Mouse (Mus musculus) spleen, adult 2 months (tissue): ENCODE data around the gene Trim65. TPM values are rescaled to one million over a fixed set of nuclear protein-coding genes. Genes with fewer than 3 reads are reported as not detected.

Source experiments
- DNase-seq, 2 experiments: peaks; one replicate each; pipeline versions ENCODE4 v3.0.0 to v3.0.0-alpha.2; 2012 to 2021; ENCODE audit warnings: low spot score in 2 of 2, low read depth in 1 of 2
- H3K27ac ChIP-seq: fragments of 200-500 bp; 2 replicates; pipeline ENCODE4 v1.5.1; 2012; ENCODE audit warnings: low read length, inconsistent platforms; ENCODE audit not compliant: insufficient read depth
- H3K27me3 ChIP-seq: fragments of 200-500 bp; 2 replicates; pipeline ENCODE4 v1.6.1; 2012; ENCODE audit warnings: mild to moderate bottlenecking, moderate library complexity, low read length, inconsistent platforms; ENCODE audit not compliant: control insufficient read depth, insufficient read depth
- H3K36me3 ChIP-seq: fragments of 200-500 bp; 2 replicates; pipeline ENCODE4 v1.6.1; 2012; ENCODE audit warnings: mild to moderate bottlenecking, low read length, inconsistent platforms; ENCODE audit not compliant: control insufficient read depth, insufficient read depth
- H3K4me1 ChIP-seq: fragments of 200-500 bp; 2 replicates; pipeline ENCODE4 v1.6.1; 2011; ENCODE audit warnings: inconsistent platforms; ENCODE audit not compliant: control insufficient read depth, insufficient read depth, insufficient read length
- H3K4me3 ChIP-seq: fragments of 200-500 bp; 2 replicates; pipeline ENCODE4 v1.5.1; 2011; ENCODE audit warnings: mild to moderate bottlenecking, inconsistent platforms; ENCODE audit not compliant: insufficient read depth, insufficient read length; ENCODE audit errors: extremely low read depth
- CTCF ChIP-seq: fragments of 200-500 bp; IDR thresholded peaks from 2 replicates; pipeline ENCODE4 v1.5.1; 2011; ENCODE audit warnings: mild to moderate bottlenecking, inconsistent platforms; ENCODE audit not compliant: insufficient read depth, insufficient read length, insufficient replicate concordance; ENCODE audit errors: extremely low read depth
- POLR2A ChIP-seq: fragments of 200-500 bp; IDR thresholded peaks from 2 replicates; pipeline ENCODE4 v1.6.1; 2011; ENCODE audit warnings: low read depth, low read length, inconsistent platforms
- WGBS: fragments of 180-500 bp; shearing (Covaris S2); methylation state at CpG from one replicate; pipeline ENCODE4 v1.1.7; 2018; 5-methylcytosine and 5-hydroxymethylcytosine counted together
- polyA plus RNA-seq: library from polyadenylated mRNA; depleted of rRNA; stranded (reverse); fragments of >200 nt; gene quantifications from 2 replicates; pipeline ENCODE4 v1.2.3, GENCODE M21; 2012

The Trim65 gene
- polyA plus RNA-seq, 1 experiment = 23.7 TPM

DNA sequence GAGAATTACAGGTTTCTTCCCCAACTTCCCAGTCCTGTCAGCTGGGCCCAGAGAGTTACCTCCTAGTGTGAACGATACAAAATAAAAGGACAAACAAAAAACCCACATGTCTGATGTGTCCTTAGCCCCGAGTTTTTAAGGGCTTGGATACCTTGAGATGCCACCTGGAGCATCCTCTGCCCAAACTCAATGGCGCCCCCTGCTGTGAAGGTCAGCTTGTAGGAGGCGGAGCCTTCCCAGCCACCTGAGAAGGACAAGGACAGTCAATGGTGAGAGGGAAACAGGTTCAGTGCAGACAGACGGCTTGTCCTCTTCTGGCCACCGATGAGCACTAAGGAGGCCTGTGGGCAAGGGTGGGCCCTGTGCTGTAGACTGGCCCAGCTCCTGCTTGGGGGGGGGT is 49.8 kb downstream of the Trim65 start:
- H3K36me3 ChIP-seq = peaks cover 30% of the 10 kb centered on the region
- DNase-seq = peak in 1 of 2 experiments; percentile 76

DNA sequence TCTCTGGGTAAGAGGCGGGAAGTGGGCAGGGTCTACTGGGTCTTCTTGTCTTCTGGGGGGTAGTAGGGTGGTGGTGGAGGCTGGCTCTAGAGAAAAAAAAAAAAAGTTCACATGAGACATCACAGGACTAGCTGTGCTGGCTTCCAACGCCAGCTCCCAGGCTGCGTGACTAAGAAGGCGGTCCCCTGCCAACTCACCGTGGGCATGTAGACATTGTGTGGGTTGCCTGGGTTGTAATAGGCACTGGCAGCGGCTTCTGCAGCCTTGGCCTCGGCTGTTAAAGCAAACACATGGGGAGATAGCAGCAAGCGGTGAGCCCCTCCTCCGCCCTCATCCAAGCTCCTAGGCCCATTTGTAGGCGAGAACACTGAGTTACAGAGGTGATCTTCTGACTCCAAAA is 51.4 kb downstream of the Trim65 start:
- no peak for DNase-seq
- Histone ChIP-seq H3K4me1 (peaks cover 10% of the 10 kb centered on the region; the same call in 1 of the 2 replicates), H3K4me3 (no peak overlapping the region), H3K27ac (no peak overlapping the region), H3K36me3 (peaks cover 30% of the 10 kb centered on the region), H3K27me3 (no peaks in the 10 kb centered on the region)
- no peak for TF ChIP-seq POLR2A
- TF ChIP-seq CTCF = no peak
- 84% methylated on average over 10 of the region's 10 CpGs for WGBS

More for the DNA sequence above, 49.8 kb downstream of the Trim65 start:
- TF ChIP-seq CTCF = peak; percentile 68; the same call in 1 of the 2 replicates
- TF ChIP-seq POLR2A = no peak
- peaks cover 13% of the 10 kb centered on the region; the same call in 1 of the 2 replicates for H3K4me1 ChIP-seq
- no peak overlapping the region for H3K27ac ChIP-seq
- WGBS = 77% methylated on average over 6 of the region's 6 CpGs
- no peak overlapping the region for H3K4me3 ChIP-seq
- H3K27me3 ChIP-seq = no peaks in the 10 kb centered on the region

DNA sequence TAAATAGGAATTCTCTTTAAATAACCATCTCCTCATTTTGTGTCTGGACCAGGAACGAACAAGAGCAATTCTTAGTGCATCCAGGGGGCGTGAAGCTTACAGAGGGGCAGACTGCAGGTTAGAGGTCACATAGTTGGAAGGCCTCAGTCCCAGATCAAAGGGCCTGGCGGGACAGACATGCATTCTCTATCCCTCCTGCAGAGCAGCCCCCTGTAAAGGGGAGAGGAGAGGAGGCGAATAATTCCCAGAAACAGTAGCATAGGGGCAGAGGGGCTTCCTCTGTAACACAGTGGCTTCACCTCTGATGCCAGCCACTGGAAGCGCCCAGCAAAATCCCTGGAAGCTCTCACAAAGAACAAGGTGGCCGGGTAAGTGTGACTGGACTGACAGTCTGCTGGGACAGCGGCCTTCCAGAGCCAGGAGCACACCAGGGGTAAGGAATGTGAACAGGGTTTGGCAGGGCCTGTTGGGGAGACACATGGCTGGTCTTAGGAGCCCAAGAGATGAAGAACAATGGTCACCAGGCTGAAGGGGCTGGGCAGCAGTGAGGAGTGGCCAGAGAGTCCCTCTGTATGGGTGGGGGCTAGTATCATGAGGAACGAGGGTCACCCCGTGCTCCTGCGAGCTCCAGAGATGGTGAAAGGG is 52.1 kb downstream of the Trim65 start:
- H3K4me3 ChIP-seq = no peak overlapping the region
- peaks cover 34% of the 10 kb centered on the region for H3K36me3 ChIP-seq
- peak overlapping the region; percentile 75 for H3K27ac ChIP-seq
- 73% methylated on average over 10 of the region's 10 CpGs for WGBS
- no peak for DNase-seq
- H3K27me3 ChIP-seq = no peaks in the 10 kb centered on the region
- H3K4me1 ChIP-seq = peaks cover 10% of the 10 kb centered on the region; the same call in 1 of the 2 replicates
- TF ChIP-seq CTCF (no peak), POLR2A (no peak)

DNA sequence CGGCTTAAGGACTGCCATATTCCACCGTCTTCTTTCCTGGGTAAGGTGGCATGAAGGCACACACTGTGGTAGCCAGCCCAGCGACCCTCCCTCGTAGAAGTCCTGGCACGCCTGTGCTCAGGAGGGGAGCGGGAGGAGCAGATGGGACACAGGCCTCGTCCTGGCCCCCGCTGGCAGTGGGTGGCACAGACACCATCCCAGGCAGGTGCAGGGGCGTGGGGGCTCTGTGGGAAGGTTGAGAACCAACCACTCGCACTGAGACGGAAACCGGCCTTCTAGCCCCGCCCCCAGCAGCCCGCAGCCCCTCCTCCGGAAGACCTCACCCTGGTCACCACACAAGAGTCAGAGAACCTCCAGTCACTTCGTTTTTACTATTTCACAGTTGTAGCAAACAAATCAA is 52.7 kb downstream of the Trim65 start:
- peak overlapping the region; percentile 68 for H3K4me3 ChIP-seq
- H3K36me3 ChIP-seq = peaks cover 36% of the 10 kb centered on the region
- DNase-seq = peak; percentile 54 to 88
- peak overlapping the region; percentile 97 for H3K27ac ChIP-seq
- peak; percentile 83 for TF ChIP-seq POLR2A
- no peak for TF ChIP-seq CTCF
- no peaks in the 10 kb centered on the region for H3K27me3 ChIP-seq
- 3% methylated on average over 16 of the region's 16 CpGs for WGBS
- H3K4me1 ChIP-seq = peaks cover 10% of the 10 kb centered on the region; the same call in 1 of the 2 replicates

DNA sequence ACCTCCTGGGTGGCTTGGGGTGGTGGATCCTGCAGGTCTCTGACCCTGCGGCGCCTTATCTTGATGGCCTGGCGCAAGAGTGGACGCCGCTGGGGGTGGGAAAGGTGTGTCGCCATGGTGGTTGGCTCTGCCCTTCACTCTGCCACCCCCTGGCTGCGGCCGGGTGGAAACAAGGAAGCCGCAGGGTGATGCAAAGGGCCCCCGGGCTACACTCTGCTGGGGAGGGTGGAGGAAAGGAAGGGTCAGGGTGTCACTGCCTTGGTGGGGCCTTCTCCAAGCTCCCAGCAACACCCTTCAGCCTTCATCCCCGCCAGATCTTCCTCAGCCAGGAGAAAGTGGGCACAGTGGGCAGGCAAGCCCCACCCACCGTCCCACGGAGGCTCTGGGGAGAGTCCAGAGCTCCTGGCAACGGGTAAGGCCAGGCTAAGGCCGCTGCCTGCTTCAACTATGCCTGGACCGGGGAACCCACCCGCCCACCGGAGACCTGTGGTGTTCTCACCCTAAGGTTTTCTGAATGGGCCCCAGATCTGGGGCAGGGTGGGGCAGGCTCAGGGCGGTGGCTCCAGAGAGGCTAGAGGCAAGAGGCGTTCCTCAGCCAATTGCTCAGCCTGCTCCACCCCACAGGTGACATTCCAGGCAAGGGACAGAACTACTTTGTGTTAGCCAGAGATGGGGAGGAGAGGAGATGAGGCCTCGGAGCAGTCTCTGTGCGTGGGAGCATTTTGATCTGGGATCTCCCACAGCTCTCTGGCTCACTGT is 53.3 kb downstream of the Trim65 start, which contains the start of gene Unc13d:
Gene Unc13d (minus strand): TSS at position 516 of the 759 bp plus-strand sequence.
- H3K27ac ChIP-seq = peak within 1 kb of the TSS; percentile 97
- peaks cover 36% of the 10 kb centered on the region for H3K36me3 ChIP-seq
- DNase-seq = peak in 1 of 2 experiments; percentile 81
- peaks cover 10% of the 10 kb centered on the region; the same call in 1 of the 2 replicates for H3K4me1 ChIP-seq
- TF ChIP-seq POLR2A (peak; percentile 46; the same call in 1 of the 2 replicates), CTCF (peak; percentile 41; the same call in 1 of the 2 replicates)
- H3K27me3 ChIP-seq = no peaks in the 10 kb centered on the region
- peak within 1 kb of the TSS; percentile 68 for H3K4me3 ChIP-seq
- 6% methylated on average over 22 of the region's 22 CpGs for whole genome bisulfite sequencing

DNA sequence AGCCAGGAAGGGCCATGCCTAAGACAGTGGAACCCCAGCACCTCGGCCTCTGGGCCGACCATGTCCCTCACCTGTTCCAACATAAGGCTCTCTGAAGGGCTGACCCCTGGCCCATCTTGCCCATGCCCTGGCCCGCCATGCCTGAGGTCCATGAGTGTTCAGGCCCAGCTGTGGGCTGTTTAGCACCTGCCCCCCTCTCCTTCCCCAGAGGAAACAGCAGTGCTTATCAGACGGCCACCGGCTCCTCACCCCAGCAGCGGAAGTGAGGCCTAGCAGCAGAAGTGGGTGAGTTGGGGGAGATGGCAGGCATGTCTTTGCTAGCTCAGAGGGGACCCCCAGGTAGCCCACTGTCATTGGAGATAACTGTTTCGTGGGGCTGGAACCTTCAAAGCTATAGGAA is 54.1 kb downstream of the Trim65 start:
- DNase-seq = peak in 1 of 2 experiments; percentile 60
- no peaks in the 10 kb centered on the region for H3K27me3 ChIP-seq
- H3K4me3 ChIP-seq = peak overlapping the region; percentile 68
- no peak for TF ChIP-seq CTCF
- peak; percentile 22; the same call in 1 of the 2 replicates for TF ChIP-seq POLR2A
- H3K4me1 ChIP-seq = peaks cover 10% of the 10 kb centered on the region; the same call in 1 of the 2 replicates
- 6% methylated on average over 7 of the region's 7 CpGs for WGBS
- H3K36me3 ChIP-seq = peaks cover 36% of the 10 kb centered on the region
- H3K27ac ChIP-seq = peak overlapping the region; percentile 97

DNA sequence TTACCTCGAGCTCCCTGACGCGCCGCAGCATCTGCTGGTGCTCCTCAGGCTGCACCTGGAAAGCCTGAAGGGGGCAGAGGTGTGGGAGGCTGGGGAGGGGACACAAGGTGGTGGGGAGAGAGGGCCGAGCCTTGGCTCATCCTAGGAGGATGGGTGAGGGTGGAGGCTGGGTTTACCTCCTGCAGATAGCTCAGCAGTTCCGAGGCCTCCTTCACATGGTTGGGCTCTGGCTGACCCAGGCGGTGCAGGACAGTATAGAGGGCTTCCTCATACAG is 54.7 kb downstream of the Trim65 start:
- H3K4me3 ChIP-seq = peak overlapping the region; percentile 68
- H3K36me3 ChIP-seq = peaks cover 34% of the 10 kb centered on the region
- TF ChIP-seq CTCF (no peak), POLR2A (no peak)
- WGBS = 69% methylated on average over 7 of the region's 7 CpGs
- no peak for DNase-seq
- peak overlapping the region; percentile 97; the same call in 1 of the 2 replicates for H3K27ac ChIP-seq
- H3K27me3 ChIP-seq = no peaks in the 10 kb centered on the region
- H3K4me1 ChIP-seq = peaks cover 10% of the 10 kb centered on the region; the same call in 1 of the 2 replicates
